Mouse (Mus musculus): ENCODE measurements around the gene Siae. TPM values are rescaled to one million over a fixed set of nuclear protein-coding genes. Genes with fewer than 3 reads are reported as not detected.
A peak's percentile ranks its signal among the peaks of the same experiment; 100 is the strongest.

Siae gene
- total RNA-seq (2021), result 10 to 100 TPM; 15.1 to 17.8 TPM
- long read RNA-seq, experiment 1, full-length matches to known transcripts, result 5 of 8 reads
- long read RNA-seq, experiment 1, partial matches to known transcripts, result 1 of 8 reads
- long read RNA-seq, experiment 1, other reads (novel, unspliced or antisense), result 2 of 8 reads
- long read RNA-seq, experiment 2, partial matches to known transcripts, result 1 of 2 reads
- long read RNA-seq, experiment 2, other reads (novel, unspliced or antisense), result 1 of 2 reads

DNA sequence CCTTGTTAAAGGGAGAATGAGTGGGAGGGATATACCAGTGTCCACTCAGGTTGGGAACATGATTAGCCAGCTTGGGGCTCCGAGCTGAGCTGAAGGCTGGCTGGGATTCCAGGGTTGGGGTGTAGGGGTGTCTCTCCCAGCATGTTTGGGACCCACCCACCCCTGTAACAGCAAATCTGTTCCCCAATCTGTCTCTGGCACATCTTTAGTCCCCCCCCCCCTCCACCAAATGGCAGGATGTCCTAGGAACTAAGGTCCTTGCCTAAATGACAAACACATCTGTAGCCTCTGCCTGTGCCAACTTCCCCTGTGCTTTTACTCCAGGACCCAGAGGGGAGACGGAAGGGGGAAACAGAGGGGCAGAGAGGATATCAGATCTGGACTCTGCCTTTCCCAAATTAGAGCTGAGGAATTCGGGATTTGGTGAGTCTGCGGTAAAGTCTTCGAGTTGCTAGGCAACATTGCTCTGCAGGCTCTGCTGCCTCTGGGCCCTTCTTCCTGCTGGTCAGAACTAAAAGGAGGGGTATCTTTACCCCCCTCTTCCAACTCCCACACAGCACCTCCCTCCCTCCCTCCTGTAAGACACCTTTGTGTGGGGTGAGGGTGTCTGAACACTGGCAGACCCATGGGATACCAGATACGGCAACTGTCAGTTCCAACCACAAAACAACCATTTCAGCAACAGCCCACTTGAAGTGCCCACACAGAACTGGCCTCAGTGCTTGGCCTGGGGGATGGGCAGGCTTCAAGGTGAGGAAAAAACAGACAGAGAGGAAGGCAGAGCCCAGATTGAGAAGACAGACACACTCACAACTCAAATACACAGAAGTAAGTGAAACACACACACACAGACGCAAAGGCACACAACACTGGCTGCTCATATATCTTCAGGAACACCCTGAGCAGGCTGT lies at the start of gene Siae:
Gene Siae (plus strand): TSS at position 861 of the 911 bp plus-strand sequence.
- DNase-seq, result no peak

GRCm38 (mm10) chr9:37506023-37506422 lies 49.5 kb upstream of the Siae start:
- no peak for DNase-seq

DNA sequence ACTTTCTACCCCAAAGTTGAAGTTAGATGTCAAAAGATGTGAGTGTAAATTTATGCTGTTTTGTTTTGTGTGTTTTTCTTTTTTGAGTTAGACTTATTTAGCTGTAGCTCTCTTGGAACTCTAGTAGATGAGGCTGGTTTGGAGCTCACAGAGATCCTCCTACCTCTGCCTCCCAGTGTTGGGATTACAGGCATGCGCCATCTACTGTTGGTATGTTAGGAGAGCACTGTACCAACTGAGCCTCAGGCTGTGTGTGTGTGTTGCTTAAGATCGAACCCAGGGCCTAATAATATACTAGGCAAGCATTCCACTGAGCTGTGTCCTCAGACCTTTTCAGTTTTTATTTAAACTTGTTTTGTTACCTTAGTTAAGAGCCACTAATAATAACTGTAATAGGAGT lies 43.4 kb upstream of the Siae start:
- DNase-seq, result no peak

- no peak for DNase-seq
Observed at GRCm38 (mm10) chr9:37514456-37514855, 41.0 kb upstream of the Siae start.

DNA sequence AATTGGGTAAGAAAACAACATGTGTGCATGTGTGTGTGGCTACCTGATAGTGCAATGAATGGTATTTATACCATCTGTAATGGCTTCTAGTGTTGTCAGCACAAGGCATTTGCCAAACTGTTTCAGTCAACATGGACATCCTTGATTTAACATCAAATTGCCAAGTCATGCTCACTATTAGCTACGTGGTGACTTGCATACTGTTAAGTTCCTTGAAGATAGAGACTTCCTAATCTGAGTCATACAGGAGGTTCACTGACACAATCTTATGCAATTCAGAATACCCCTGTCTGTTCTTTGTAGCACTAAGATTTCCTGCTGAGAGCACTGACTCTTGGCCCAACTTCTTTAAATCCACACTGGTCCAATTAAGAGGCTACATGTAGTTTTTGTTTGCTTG lies 38.0 kb upstream of the Siae start:
- DNase-seq, result no peak

- DNase-seq, result no peak
Observed at GRCm38 (mm10) chr9:37518991-37519390, 36.5 kb upstream of the Siae start.

- DNase-seq, result no peak
Observed at GRCm38 (mm10) chr9:37519995-37520394, 35.5 kb upstream of the Siae start.

GRCm38 (mm10) chr9:37525461-37525860 lies 30.0 kb upstream of the Siae start:
- DNase-seq, result no peak

- DNase-seq, result peak; percentile 15 to 48
Observed at GRCm38 (mm10) chr9:37526443-37527395, 28.8 kb upstream of the Siae start.

GRCm38 (mm10) chr9:37527396-37528224 lies 27.9 kb upstream of the Siae start, which contains the start of gene Esam:
Gene Esam, plus strand, starts transcription at chr9:37528078.
- peak; percentile 79 to 86 for DNase-seq

DNA sequence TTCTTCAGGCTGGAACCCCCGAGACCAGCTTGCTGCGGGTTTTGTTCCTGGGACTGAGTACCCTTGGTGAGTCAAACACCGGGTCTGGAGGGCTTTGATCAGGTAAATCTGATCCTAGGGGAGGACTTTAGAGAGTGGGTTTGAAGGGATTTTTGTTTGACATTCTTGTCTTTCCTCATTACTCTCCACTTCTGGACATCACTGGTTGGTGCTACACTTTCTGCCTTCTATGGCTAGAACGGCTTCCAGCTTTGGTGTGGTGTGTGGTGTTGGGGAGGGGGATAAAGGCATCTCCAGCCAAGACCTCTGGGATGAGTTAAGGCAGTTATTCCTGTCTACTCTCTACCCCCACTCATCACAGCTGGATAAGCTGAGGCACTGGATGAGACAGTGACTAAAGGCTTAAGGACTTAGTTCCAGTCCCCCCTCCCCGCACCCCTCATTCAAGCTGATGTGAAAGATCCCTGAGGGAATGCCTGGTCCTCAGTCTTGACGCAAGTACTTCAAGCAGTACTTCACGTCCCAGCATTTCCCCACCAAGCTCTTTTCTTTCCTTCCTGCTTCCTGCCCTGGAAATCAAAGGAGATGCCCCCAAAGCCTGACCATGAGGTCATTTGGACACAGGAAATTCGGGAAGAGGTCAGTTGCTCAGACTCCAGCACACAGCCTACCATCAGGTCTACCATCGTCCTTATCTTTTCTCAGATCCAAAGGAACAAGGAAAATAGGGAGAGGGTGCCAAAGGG lies 27.1 kb upstream of the Siae start:
- DNase-seq, result no peak

GRCm38 (mm10) chr9:37530031-37530887 lies 25.2 kb upstream of the Siae start:
- peak; percentile 76 to 86 for DNase-seq

DNA sequence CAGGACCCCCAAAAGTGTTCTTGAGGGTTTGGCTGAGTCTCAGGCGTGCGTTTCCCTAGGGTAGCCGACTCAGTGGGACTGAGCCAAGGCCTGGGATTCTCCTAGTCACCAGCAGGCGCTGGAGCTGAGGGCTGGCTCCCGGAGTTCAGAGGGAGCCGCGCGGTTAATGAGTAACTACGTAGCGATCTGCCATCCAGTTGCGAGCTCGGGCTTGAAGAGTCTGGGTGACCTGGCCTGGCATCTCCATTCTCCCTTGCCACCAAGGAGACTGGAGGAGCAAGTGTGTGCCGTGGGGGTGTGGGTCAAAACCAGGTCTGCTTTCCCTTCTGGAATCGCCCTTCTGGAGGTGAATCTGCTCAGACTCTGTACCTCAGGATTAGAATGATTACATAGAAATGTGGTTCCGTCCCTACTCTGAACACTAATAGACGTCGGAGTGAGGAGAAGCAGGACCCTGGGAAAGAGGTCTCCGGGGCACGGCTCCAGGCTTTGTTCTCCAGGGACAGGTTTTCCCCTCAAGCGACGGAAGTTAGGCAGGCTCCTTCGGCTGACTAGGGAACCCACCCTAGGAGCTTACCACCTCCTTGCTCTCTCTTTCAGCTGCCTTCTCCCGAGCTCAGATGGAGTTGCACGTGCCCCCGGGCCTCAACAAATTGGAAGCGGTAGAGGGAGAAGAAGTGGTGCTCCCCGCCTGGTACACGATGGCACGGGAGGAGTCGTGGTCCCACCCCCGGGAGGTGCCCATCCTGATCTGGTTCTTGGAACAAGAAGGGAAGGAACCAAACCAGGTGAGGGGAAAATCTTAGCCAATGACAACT lies 24.4 kb upstream of the Siae start:
- peak; percentile 60 to 74 for DNase-seq

DNA sequence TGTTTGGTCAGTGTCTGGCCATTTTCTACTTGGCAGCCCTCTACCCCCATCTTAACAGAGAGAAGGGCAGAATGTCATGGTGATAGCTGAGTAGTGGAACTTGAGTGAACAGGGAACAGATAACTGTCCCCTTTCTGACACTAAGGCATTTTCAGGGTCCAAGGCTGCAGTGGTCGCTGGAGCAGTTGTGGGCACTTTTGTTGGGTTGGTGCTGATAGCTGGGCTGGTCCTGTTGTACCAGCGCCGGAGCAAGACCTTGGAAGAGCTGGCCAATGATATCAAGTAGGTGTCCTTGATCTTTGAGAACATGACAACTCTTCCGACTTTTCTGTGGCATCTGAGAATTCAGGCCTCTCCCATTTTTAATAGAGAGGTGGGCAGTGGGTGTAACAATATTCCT lies 18.6 kb upstream of the Siae start:
- peak; percentile 42 to 55 for DNase-seq

DNA sequence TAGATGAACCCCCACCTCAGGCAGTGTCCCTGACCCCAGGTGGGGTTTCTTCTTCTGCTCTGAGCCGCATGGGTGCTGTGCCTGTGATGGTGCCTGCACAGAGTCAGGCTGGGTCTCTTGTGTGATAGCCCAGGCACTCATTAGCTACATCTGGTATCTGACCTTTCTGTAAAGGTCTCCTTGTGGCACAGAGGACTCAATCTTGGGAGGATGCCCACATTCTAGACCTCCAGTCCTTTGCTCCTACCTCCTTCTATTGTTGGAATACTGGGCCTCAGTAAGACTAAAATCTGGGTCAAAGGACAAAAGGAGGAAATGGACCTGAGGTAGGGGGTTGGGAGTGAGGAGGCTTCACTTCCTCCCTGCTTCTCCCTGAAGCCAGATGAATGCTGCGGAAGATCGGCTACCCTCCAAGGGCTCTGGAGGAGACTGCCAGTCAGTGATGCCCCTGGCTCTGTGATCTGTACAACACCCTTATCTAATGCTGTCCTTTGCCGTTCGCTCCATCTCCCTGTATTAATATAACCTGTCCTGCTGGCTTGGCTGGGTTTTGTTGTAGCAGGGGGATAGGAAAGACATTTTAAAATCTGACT lies 17.7 kb upstream of the Siae start:
- DNase-seq, result peak in 1 of 2 experiments; percentile 24

DNA sequence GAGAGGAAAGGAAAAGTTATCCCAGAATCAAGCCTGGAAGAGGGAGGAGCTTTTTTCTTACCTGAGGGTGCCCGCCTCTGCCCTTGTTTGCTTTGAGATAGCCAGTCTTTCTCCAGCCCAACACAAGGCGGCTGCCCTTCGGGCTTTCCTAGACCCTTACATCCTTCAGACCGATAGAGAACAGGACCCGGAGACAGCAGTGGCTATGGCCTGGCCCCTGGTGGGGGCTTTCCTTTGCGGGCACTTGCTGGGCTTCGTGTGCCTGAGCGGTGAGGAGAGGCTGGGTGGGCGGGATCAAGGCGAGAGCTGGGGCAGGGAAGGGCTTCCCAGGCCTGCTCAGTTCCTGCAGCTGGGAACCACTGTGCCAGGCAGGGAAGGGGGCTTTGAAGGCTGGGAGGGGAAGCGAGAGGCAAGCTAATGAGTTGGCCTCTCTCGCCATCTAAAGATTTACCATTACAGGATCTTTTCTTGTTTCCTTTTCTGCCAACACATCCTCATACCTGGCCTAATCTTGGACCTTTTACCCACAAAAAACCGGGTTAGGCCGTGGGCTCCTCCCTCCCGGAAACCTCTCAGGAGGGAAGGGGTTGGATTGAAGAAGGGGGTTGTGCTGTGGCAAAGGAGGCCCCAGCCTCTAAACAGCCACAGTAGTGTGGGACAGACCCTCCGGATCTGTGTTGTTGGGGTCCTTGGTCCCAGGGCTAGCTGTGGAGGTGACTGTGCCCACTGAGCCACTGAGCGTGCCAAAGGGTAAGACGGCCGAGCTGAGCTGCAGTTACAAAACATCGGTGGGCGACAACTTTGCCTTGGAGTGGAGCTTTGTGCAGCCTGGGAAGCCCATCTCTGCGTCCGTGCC lies 16.1 kb upstream of the Siae start, which contains the start of gene Vsig2:
Gene Vsig2 (plus strand): TSS at position 86 of the 856 bp plus-strand sequence.
- DNase-seq, result no peak

- no peak for DNase-seq
Observed at GRCm38 (mm10) chr9:37540226-37540625, 15.3 kb upstream of the Siae start.

All from adrenal gland, postnatal 36 days (tissue).